Mouse (Mus musculus) c-Kit-positive CD71-positive TER-119-positive erythroid progenitor cells, embryonic 14.5 days (primary cell): Measurements from ENCODE around the gene Ubxn11.
A peak's percentile ranks its signal among the peaks of the same experiment; 100 is the strongest.
"Not testable (repeated sequence)": the region's sequence is repeated elsewhere in the genome, so short reads cannot be mapped to it uniquely, and the experiment has no call there.

Experiments used
- DNase-seq: peaks from one replicate; pipeline ENCODE4 v3.0.0-alpha.2; 2013; ENCODE audit warnings: low spot score

Ubxn11 gene

GRCm38 (mm10) chr4:134144297-134144696, 41.9 kb downstream of the Ubxn11 start:
- not testable (repeated sequence) for DNase-seq

- no peak for DNase-seq
These were observed 47.0 kb downstream of the Ubxn11 start for GRCm38 (mm10) chr4:134149389-134149788.

DNA sequence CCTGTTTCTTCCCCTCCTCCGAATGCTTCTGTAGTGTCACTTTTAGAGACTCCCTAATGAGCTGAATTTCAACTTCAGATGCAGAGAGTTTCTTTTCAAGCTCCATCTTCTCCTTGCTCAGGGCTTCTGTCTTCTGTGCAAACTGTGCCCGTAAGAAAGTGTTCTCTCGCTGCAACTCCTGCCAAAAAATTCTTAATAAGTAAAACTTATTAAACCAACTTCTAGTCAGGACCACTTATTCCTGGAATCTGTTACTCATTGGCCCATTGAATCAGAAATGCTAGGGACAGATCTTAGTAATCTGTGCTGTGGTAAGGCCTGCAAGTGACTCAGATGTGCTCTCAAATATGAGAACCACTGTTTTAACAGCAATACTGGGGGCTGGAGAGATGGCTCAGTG, 49.7 kb downstream of the Ubxn11 start:
- DNase-seq = no peak

- no peak for DNase-seq
These were observed 51.3 kb downstream of the Ubxn11 start for GRCm38 (mm10) chr4:134153656-134154055.

GRCm38 (mm10) chr4:134154354-134154753, 52.0 kb downstream of the Ubxn11 start:
- DNase-seq = no peak

DNA sequence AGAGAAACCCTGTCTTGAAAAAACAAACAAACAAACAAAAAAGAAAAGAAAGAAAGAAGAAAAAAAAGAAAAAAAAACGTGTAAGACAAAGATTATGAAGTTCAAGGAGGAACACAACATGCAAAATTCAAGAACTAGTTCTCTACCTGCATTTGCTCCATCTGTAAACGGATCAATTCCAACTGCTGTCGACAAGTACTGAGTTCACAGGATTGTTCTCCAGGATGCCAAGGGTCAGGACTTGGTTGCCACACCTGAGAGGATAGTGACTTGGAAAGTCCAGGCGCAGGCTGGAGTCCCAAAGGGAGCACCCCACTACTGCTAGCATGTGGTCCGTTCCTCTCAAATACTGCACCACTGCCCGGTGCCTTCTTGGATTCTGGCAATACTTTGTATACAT, 53.2 kb downstream of the Ubxn11 start:
- no peak for DNase-seq

- DNase-seq = no peak
These were observed 53.6 kb downstream of the Ubxn11 start for GRCm38 (mm10) chr4:134155961-134156465.

DNA sequence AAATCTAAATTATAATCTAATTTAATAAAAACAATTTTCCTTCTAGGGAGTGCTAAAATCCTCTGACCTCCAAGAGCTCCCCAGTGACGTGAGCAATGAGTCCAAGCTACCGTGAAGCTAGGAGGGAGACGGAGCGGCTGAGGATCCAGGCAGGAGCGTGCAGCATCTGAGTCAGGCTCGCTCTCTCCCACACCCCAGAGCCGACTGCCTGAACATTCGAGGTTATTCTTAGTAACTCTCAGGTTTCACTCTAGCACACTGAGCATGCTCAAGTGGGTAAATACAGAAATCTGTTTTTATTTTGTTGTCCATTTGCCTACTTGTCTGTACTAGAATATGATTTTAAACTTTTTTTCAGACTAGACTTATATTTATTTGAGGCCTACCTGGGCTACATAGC, 54.4 kb downstream of the Ubxn11 start:
- no peak for DNase-seq

GRCm38 (mm10) chr4:134157558-134157957, 55.2 kb downstream of the Ubxn11 start:
- DNase-seq = no peak

DNA sequence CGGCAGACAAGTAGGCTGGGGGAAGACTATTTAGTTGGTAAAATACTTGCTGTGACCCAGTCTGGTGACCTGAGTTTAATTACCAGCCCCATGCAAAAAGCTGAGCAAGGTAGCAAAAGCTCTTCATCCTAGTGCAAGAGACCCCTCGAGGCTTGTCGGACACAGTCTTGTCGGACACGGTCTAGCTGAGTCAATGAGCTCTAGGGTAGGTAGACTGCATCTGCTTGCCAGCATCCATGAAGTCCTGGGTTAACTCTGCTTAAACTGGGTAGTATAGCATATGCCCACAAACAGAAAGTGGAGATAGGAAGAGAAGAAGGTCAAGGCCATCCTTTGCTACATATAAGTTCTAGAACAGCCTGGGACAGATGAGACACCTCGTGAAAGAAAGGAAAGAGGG, 56.4 kb downstream of the Ubxn11 start:
- no peak for DNase-seq

GRCm38 (mm10) chr4:134160071-134160470, 57.7 kb downstream of the Ubxn11 start:
- not testable (repeated sequence) for DNase-seq

- DNase-seq = no peak
These were observed 62.2 kb downstream of the Ubxn11 start for GRCm38 (mm10) chr4:134164591-134164990.

DNA sequence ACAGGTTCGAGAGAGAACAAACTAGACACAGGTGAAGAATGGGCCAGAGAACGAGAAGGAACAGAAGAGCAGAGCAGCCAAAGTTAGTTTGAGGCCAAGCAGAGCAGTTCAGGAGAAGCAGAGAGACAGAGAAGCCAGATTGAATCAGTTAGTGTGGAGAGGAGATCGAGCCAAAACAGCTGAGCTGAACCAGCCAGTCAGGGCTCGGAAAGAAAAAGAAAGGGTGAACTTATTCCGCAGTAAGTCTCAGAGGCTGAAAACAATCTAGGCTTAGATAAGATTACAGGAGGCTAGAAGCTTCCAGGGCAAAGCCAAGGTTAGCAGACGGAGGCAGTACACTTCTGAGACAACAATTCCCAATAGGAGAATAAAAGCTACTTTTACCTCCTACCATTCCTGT, 62.7 kb downstream of the Ubxn11 start:
- no peak for DNase-seq

DNA sequence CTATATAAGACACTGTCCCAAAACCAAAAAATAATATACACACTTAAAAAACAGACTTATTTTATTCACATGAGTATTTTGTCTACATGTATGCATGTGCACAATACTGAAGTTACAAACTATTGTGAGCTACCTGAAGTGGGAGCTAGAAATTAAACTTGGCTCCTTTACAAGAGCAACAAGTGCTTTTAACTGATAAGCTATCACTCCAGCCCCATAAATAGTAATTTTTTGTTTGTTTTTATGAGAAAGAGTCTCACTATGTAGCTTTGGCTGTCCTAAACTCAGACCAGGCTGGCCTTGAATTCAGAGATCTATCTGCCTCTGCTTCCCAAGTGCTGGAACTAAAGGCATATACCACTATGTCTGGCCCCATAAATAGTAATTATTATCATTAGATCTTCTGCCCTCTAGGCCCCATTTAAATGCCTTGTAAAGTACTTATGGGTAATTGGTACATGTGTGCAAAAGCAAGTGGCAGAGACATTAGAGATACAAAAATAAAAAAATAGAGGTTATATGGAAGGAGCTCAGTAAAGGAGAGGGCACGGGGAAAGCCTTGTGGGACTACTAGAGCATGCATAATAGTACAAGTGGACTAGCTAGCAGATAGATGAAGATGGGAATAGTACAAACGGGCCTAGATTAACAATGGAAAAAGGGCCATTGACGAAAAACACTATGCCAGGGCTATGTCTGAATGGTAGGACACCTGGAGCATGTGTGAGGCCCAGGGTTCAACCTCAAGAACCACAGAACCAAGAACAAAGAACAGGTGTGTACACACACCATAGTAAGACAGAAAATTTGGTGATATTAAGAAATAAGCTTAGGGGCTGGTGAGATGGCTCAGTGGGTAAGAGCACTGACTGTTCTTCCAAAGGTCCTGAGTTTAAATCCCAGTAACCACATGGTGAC, 63.4 kb downstream of the Ubxn11 start:
- DNase-seq = peak; percentile 66

DNA sequence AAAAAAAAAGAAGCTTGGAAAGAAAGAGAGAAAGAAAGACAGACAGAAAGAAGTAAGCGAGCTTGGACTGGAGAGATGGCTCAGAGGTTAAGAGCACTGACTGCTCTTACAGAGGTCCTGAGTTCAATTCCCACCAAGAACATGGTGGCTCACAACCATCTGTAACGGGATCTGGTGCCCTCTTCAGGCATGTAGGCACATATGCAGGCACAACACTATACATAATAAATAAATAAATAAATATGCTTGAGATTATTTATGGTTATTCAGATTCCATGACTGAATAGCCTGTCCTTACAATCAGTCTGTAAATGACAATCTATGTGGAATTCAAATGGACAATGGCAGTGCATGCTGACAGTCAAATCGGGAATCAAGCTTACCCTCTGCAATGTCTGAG, 64.5 kb downstream of the Ubxn11 start:
- DNase-seq = no peak

GRCm38 (mm10) chr4:134172391-134172790, 70.0 kb downstream of the Ubxn11 start:
- DNase-seq = no peak
